Mouse (Mus musculus): ENCODE data around the gene Rnf130. TPM values are rescaled to one million over a fixed set of nuclear protein-coding genes. Genes with fewer than 3 reads are reported as not detected.
"Not testable (repeated sequence)": the region's sequence is repeated elsewhere in the genome, so short reads cannot be mapped to it uniquely, and the experiment has no call there.

Rnf130 gene
- total and polyA plus RNA-seq, 3 experiments = 78.9 to 129 (median 102) TPM

- DNase-seq = no peak
Measured at GRCm38 (mm10) chr11:50086211-50086610, 61.1 kb downstream of the Rnf130 start.

GRCm38 (mm10) chr11:50089840-50090239, 64.7 kb downstream of the Rnf130 start:
- DNase-seq = no peak

- no peak for DNase-seq
Measured at GRCm38 (mm10) chr11:50090982-50091675, 66.0 kb downstream of the Rnf130 start.

- DNase-seq = no peak
Measured at GRCm38 (mm10) chr11:50091681-50092080, 66.5 kb downstream of the Rnf130 start.

GRCm38 (mm10) chr11:50095661-50096060, 70.5 kb downstream of the Rnf130 start:
- no peak for DNase-seq

GRCm38 (mm10) chr11:50097091-50097490, 71.9 kb downstream of the Rnf130 start:
- no peak for DNase-seq

- DNase-seq = no peak
Measured at GRCm38 (mm10) chr11:50098961-50099481, 73.9 kb downstream of the Rnf130 start.

GRCm38 (mm10) chr11:50099692-50100091, 74.5 kb downstream of the Rnf130 start:
- peak; percentile 81 for DNase-seq

GRCm38 (mm10) chr11:50100548-50101307, 75.6 kb downstream of the Rnf130 start:
- no peak for DNase-seq

- DNase-seq = not testable (repeated sequence)
Measured at GRCm38 (mm10) chr11:50101962-50102361, 76.8 kb downstream of the Rnf130 start.

GRCm38 (mm10) chr11:50104016-50104415, 78.9 kb downstream of the Rnf130 start:
- DNase-seq = no peak

GRCm38 (mm10) chr11:50105237-50105636, 80.1 kb downstream of the Rnf130 start:
- no peak for DNase-seq

- peak; percentile 20 for DNase-seq
Measured at GRCm38 (mm10) chr11:50106024-50106423, 80.9 kb downstream of the Rnf130 start.

GRCm38 (mm10) chr11:50108823-50109244, 83.7 kb downstream of the Rnf130 start:
- peak; percentile 35 for DNase-seq

GRCm38 (mm10) chr11:50114329-50114728, 89.2 kb downstream of the Rnf130 start:
- DNase-seq = peak; percentile 84

GRCm38 (mm10) chr11:50122631-50123081, 97.5 kb downstream of the Rnf130 start:
- no peak for DNase-seq

- DNase-seq = no peak
Measured at GRCm38 (mm10) chr11:50127781-50128180, 102.6 kb downstream of the Rnf130 start.

- DNase-seq = peak; percentile 95
Measured at GRCm38 (mm10) chr11:50130811-50131766, 105.9 kb downstream of the Rnf130 start, which contains the start of gene Tbc1d9b. Gene Tbc1d9b, plus strand, starts transcription at chr11:50131396.

GRCm38 (mm10) chr11:50131801-50132201, 106.7 kb downstream of the Rnf130 start:
- DNase-seq = no peak

GRCm38 (mm10) chr11:50132265-50132664, 107.1 kb downstream of the Rnf130 start:
- DNase-seq = no peak

- DNase-seq = no peak
Measured at GRCm38 (mm10) chr11:50134136-50134859, 109.2 kb downstream of the Rnf130 start.

All from adrenal gland, adult 2 months (tissue).